Mouse (Mus musculus): ENCODE measurements around the gene Usp29.
"Not testable (repeated sequence)": the region's sequence is repeated elsewhere in the genome, so short reads cannot be mapped to it uniquely, and the experiment has no call there.

Gene Usp29

GRCm38 (mm10) chr7:6879512-6880164 lies 149.3 kb downstream of the Usp29 start:
- DNase-seq = no peak

GRCm38 (mm10) chr7:6880918-6881317 lies 150.5 kb downstream of the Usp29 start:
- DNase-seq = not testable (repeated sequence)

DNA sequence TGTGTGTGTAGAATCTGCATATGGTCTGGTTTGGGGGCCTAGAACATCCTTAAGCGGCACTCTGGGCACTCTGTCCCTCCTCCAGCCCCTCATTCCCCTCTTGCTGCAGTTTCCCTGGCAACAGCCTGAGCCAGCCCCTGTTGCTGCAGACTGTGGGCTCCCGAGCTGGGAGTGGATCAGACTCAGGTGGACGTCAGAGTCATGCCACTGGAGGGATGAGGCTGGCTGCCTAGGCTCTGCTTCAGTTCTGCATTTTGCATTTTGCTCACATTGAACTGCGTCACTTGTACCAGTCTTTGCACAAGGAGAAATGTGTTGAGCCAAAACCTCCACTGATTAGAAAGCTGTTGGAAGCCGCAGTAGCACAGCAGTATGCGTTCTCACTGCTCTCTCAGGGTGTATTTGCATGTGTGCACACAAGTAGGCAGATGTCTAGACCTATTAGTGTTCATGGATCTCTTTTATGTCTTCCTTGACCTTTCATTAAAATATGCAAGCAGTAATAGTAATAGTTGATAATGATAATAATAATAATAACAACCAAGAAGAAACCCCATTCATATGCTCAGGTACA lies 151.2 kb downstream of the Usp29 start:
- no peak for DNase-seq

DNA sequence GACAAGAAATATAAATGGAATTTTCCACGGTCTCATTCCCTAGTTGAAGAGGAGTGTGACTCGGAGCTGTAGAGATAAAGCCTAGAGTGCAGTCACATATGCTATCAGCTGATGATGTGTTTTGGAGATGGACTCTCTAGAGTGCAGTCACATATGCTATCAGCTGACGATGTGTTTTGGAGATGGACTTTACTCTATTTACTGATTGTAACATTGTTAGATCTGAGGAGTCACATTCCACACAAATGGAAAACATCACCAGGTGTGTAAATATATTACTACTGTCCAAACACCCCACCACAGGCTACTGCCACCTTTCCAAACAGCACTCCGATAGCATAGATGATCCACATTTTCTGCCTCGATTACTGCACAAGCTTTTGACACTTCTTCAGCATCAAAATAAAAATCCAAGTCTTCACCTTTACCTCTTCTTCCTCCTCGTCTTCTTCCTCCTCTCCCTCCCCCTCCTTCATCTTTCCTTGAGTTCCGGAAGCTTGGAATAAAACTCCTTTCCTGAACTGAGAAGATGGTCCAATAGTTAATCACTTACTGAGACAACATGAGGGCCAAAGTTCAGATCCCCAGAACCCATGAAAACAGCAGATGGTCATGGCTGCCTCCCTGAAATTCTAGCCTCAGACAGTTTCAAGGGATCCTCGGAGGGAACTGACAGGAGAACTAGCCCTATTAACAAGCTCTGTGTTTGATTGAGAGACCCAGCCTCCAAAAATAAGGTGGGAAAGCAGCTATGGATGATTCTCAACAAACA lies 153.2 kb downstream of the Usp29 start:
- DNase-seq = no peak

DNA sequence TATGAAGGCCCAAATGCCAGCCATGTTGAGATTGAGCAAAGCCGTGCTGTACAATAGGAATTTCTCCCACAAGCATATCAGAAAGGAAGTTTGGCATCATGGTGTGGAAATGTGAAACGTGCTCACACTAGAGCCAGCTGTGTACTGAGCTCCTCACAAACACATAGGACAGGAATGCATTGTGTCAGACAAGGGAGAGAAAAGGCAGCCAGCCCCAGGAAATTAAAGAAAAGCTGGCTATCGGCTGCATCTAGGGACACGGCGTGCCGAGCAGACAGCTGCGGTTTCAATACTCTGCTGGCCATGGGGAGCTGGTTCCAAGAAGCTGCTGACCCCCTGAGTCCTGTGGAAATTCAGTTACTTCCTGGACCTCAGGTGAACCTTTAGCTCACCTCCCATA lies 155.0 kb downstream of the Usp29 start:
- DNase-seq = no peak

GRCm38 (mm10) chr7:6886896-6887295 lies 156.5 kb downstream of the Usp29 start:
- DNase-seq = no peak

- DNase-seq = no peak
Observed at GRCm38 (mm10) chr7:6889871-6890270, 159.5 kb downstream of the Usp29 start.

DNA sequence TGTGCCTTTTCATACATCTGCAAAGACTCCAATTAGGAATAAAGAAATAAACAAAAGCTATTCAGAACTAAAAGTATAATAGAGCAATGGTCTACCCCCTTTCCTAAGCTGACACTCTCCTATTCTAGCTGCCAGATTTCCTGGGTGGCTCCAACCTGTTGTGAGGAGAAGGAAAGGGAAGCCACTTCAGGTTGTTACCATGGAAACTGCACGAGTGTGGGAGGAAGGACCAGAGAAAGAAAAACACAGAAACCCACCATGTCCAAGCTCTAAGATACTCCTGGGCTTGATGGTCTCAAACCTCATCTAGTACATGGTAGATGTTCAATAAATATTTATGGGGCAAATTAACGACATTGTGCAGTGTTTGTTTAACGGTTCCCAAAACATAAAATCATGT lies 160.8 kb downstream of the Usp29 start:
- DNase-seq = no peak

DNA sequence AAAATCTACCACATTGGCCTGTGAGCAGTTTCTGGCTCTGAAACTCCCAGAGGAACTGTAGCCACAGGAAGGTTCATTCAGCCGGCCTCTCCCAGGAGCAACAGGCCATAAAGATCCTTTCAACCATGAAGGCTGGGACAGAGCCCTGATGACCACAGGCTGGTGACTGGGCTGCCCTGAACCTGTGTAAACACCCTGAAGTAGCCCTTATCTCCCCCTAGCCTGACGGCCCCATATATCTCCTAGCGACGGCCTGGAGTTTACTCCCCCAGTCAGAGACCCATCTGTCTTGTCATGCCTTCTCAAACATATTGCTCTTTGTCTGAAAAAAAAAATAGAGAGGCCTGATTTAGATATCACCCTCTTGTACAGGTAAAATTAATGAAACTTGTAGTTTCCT lies 166.6 kb downstream of the Usp29 start:
- DNase-seq = not testable (repeated sequence)

GRCm38 (mm10) chr7:6900672-6901071 lies 170.3 kb downstream of the Usp29 start:
- DNase-seq = no peak

GRCm38 (mm10) chr7:6903489-6903888 lies 173.1 kb downstream of the Usp29 start:
- DNase-seq = no peak

- DNase-seq = no peak
Observed at GRCm38 (mm10) chr7:6910527-6910926, 180.1 kb downstream of the Usp29 start.

GRCm38 (mm10) chr7:6911731-6912130 lies 181.4 kb downstream of the Usp29 start:
- no peak for DNase-seq

GRCm38 (mm10) chr7:6913439-6914380 lies 183.3 kb downstream of the Usp29 start:
- DNase-seq = no peak

DNA sequence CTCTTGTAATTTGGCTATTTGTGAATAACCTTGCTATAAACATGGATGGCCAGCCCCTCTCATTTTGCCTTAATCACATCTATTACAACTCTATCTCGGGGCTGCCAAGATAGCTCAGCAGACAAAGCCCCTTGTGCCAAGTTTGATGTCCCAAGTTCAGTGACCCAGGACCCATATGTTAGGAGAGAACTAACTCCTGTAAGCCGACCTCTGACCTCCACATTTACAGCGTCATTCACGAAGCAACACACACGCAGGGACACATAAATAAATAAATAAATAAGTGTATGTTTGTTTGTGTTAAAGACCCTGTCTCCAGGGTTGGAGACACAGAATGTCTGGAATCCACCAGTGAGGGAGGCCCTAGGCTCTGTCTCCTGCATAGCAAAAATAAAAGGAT lies 186.7 kb downstream of the Usp29 start:
- DNase-seq = no peak

- peak; percentile 91 to 94 for DNase-seq
Observed at GRCm38 (mm10) chr7:6918267-6918666, 187.9 kb downstream of the Usp29 start.

DNA sequence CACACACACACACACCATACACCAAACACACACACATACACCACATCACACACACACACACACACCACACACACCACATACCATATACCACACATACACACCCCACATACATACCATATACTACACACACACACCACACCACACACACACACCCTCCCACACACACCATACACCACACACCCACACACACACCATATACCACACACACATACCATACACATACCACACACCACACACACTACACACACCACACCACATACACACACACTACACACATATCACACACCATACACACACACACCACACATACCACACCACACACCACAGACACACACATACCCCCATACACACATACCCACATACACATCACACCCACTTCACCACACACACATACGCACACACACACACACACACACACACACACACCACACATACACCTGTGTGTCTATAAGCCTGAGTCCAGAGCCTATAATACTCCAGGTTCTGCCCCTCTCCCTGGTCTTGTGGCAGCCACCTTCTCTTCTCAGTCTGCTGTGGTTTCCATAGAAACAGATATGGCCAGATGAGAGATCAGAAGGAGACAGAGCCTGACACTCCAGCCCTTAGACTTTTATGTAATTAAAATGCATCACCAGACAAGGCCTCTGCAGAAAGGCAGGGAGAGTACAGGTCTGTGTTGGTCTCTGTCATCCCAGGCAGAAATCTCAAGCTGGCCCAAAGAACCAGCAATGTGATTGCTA lies 188.9 kb downstream of the Usp29 start:
- DNase-seq = no peak

- no peak for DNase-seq
Observed at GRCm38 (mm10) chr7:6923515-6923914, 193.1 kb downstream of the Usp29 start.

GRCm38 (mm10) chr7:6925926-6926730 lies 195.8 kb downstream of the Usp29 start:
- DNase-seq = no peak

GRCm38 (mm10) chr7:6926731-6926995 lies 196.3 kb downstream of the Usp29 start:
- DNase-seq = no peak

DNA sequence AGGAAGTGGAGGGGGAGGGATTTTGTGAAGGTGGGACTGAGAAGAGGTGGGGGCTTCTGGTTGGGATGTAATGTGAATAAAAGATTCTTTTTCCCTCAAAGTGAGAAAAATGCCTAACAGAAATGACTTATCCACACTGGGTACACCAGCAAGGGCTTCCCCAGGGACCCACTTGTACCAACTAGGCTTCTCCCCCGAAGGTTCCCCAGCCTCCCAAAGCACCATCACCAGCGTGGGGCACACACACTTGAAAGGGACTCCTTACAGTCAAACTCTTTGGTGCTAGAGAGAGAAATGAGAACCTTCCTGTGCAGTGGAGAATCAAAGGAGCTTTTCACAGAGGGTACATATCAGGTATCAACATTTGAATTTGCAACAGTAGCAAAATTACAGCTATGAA lies 198.9 kb downstream of the Usp29 start:
- DNase-seq = no peak

DNA sequence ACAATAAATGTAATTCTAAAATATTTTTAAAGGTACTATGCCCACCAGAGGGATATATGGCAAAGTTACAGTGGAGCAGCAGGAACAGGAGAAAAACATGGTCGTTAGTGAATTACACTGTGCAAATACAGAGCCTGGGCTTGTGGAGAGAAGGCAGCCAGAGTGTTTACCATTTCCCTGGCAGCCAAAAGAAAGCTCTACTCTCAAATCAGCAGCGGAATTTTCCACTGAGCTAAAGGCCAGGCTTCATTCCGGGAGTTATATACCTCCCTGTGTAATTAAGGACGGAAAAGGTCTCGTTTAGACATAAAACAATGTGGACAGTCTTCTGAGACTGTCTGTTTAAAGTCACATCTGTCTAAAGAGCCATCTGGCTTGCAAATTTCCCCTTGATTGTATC lies 204.4 kb downstream of the Usp29 start:
- DNase-seq = no peak

All from cerebellum, postnatal 25 days (tissue).